8 mouse cellular contexts compared by ENCODE assay signal in the genomic region with DNA sequence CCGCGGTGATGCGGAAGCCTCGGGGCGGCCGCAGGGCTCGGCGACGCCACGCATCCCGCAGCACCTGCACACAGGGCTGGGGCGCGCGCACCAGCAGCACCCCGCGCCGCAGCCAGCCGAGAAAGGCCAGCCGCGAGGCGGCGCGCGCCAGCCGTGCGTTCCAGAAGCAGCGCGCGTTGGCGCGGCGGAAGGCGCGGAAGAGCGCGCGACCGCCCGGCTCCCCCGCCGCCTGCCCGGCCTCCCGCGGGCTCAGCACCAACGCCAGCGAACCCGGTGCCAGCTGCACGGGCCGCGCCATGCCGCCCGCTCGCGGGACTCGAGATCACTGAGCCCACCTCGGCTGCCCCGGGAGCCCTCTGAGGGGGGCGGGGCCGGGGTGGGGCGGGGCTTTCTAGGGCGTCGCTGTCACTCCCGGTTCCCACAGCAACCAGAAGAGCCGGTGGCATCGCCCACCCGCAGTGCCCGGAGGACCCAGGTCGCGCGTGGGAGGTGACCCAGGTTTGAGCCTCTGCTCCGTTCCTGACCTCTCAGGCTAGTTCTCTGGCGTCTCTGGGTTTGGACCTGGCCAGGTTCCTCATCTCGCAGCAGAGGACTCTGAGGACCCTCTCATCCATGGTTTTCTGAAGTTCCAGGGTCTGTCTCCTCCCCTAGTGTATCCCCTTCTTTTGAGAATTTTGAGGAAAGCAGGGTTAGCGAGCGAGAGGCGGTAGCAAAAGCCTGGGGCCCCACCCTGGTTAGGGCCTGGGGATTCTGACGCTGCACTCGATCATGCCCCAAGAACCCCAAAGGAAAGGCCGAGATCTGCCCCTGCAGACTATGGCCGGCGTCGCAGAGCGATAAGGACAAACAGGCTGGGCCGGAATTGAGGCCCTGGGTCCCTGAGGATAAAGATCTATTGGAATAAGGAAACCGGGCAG. TPM values are rescaled to one million over a fixed set of nuclear protein-coding genes. Genes with fewer than 3 reads are reported as not detected.
A peak's percentile ranks its signal among the peaks of the same experiment; 100 is the strongest.
DNase-seq lines count a peak whose midpoint lies in the region; ATAC-seq lines count a peak whose summit lies in the region.

TSS of gene Stox1 (minus strand) at position 358 of the 917 bp plus-strand sequence.

- H3K36me3 ChIP-seq in intestine, embryonic 14.5 days (ENCODE audit: control insufficient read depth, insufficient read depth, low read length): no peaks in the 10 kb centered on the region
- H3K36me3 ChIP-seq in megakaryocyte, embryonic 14.5 days (replicated peaks; ENCODE audit: low read length): no peaks in the 10 kb centered on the region

- no peaks in the 10 kb centered on the region for H3K9me3 ChIP-seq in intestine, embryonic 14.5 days (ENCODE audit: control insufficient read depth, low read length)
- H3K9me3 ChIP-seq in megakaryocyte, embryonic 14.5 days: no peaks in the 10 kb centered on the region

- H3K4me3 ChIP-seq in intestine, embryonic 14.5 days (ENCODE audit: low read depth, low read length): peak within 1 kb of the TSS; percentile 77
- peak within 1 kb of the TSS; percentile 94 for H3K4me3 ChIP-seq in megakaryocyte, embryonic 14.5 days (replicated peaks)

- intact Hi-C loops in left cerebral cortex, postnatal 10 days (cut with DNase I): no loop called here

- peak within 1 kb of the TSS; percentile 91 for H3K4me2 ChIP-seq in intestine, embryonic 14.5 days (ENCODE audit: low read length)

- no peak within 1 kb of the TSS for H3K27ac ChIP-seq in intestine, embryonic 14.5 days (ENCODE audit: low read depth)

- peak within 1 kb of the TSS; percentile 47 for H3K9ac ChIP-seq in intestine, embryonic 14.5 days (ENCODE audit: low read length)

- H3K27me3 ChIP-seq in intestine, embryonic 14.5 days (replicated peaks; ENCODE audit: control insufficient read depth, insufficient read depth, low read length): peaks cover 9% of the 10 kb centered on the region; the same call in 1 of the 2 replicates
- H3K27me3 ChIP-seq in megakaryocyte, embryonic 14.5 days (replicated peaks): peaks cover 66% of the 10 kb centered on the region

- DNase-seq in ZHBTc4 (ENCODE audit: low read depth, low spot score) (peak; percentile 75), adipocyte (ENCODE audit: low spot score) (no peak)
- peak; percentile 72 to 84 for DNase-seq in cerebellum, postnatal 25 days
- DNase-seq in gastrocnemius, postnatal 10 days: peak; percentile 64
- peak; percentile 77 for DNase-seq in intestine, embryonic 14.5 days (ENCODE audit: low spot score)
- DNase-seq in left cerebral cortex, postnatal 10 days (ENCODE audit: extremely low spot score in 1 of 2, low spot score in 2 of 2): peak; percentile 16 to 79
- peak; percentile 38 to 48 for DNase-seq in right cerebral cortex, postnatal 36 days (ENCODE audit: low spot score in 2 of 2)

- ATAC-seq in intestine, embryonic 14.5 days (replicated peaks; ENCODE audit: low FRiP score, low TSS enrichment, low read depth): peak; percentile 87

- 0 out of 2 replicates have a peak, but pooled peaks cover 4% of the 10 kb centered on the region for H3K4me1 ChIP-seq in intestine, embryonic 14.5 days (replicated peaks; ENCODE audit: control insufficient read depth, insufficient read depth, low read length)
- peaks cover 32% of the 10 kb centered on the region for H3K4me1 ChIP-seq in megakaryocyte, embryonic 14.5 days

- 1% methylated on average over 74 of the region's 85 CpGs for WGBS in intestine, embryonic 14.5 days

RNA-seq across cellular contexts. Expression of gene Stox1, which starts in this region (rescaled TPM):
- total RNA-seq in gastrocnemius, postnatal 10 days (2021): under 1 TPM; 0.49 to 0.68 TPM
- 0.95 and 1.4 TPM in 2 replicates for polyA plus RNA-seq in intestine, embryonic 14.5 days (2014; fragmentation: Nextera tagmentation; extraction: Ambion mirVana)
- total RNA-seq in left cerebral cortex, postnatal 10 days (2021): 1 to 10 TPM; 5.2 to 5.5 TPM
- not detected in 2 replicates for polyA plus RNA-seq in megakaryocyte, embryonic 14.5 days (2012; ENCODE audit: insufficient read depth, low replicate concordance)

Comparison
In these comparisons a context has a peak if more than half of its experiments do, and no peak if none do; other contexts are left out.
1. Peak in DNase-seq in gastrocnemius, postnatal 10 days; RNA of the gene not detected or under 1 TPM.